Mouse (Mus musculus) v-Abl transformed pro-B cells (cell line): ENCODE results near the gene Lpcat2.
"Not testable (repeated sequence)": the region's sequence is repeated elsewhere in the genome, so short reads cannot be mapped to it uniquely, and the experiment has no call there.

Experiments used
- in situ Hi-C, 2 experiments: fragments of 400-800 bp; cut with MboI; formaldehyde crosslinking; loops; one replicate each; pipeline ENCODE4 v1.15.1; 2025; ENCODE audit not compliant: unreplicated experiment in 2 of 2

Lpcat2 gene

DNA sequence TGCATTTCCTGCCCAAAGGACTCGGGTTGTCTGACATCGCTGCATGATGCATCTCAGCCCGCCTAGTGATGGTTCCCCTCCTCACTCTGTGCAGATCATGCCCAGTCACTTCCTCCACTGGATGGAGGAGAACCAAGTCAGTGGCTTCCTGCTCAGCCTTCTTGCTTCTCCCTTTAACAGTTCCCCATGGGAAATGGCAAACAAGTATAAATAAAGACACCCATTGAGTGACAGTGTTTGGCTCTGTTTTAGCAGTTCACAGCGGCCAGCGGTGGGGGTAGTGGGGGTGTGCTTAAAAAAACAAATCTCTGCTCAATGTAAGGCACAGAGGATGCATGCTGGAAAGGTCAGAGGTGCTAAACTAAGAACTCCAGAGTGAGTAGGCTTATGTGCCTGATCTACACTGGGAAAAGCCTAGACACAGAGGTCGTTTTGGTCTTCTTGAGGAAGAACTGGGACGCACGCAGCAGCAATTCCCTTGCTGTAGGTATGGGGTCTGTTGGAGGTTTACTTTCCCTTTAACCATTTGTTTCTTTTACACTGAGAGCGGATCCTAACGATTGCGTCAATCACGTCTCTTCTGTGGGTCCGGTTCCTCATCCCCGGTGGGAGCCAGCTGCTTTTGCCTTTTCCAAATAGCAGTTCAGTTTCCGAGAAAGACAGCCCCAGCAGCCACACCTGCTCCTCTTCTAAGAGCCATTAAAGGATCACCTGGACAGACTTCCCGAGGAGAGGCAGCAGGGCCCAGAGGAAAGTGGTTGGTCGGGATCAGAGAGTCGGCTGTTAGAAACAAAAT, 1.8 kb upstream of the Lpcat2 start:
- in situ Hi-C loops, result no loop called here

- in situ Hi-C loops, result no loop called here
Observed at GRCm38 (mm10) chr8:92854673-92855072, 466 bp upstream of the Lpcat2 start.

DNA sequence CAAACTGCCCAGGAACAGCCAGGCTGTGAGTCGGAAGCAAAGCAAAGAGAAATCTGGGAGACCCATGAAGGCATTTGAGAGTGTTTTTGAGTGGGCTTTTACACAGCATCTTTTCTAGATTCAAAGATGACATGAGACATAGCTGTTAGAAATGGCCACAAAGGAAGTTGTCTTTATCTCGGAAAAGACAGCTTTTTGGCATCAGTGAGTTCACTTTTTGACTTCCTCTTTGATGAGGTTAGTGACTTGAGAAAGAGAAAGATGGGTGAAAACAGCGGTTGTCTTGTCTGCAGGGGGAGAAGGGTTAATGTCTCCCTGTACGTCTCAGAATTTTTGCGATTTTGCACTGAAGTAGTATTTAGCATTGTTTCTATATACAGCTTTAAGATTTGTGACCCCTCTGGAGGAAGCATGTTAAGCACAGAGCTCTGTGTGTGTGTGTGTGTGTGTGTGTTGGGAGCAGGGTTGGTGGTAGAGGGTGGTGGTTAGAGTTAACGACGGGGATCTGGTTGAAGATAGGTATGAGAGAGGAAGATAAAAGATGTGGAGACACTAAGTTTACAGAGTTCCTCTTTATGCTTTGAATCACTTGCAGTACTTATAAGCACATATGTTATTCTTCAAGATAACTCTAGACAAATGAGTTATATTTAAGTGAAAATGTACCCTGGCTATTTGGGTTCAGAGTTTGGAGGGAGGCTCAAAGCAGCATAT, 1.3 kb downstream of the Lpcat2 start:
- in situ Hi-C loops, result no loop called here

- in situ Hi-C loops, result no loop called here
Observed at GRCm38 (mm10) chr8:92858475-92859182, 3.5 kb downstream of the Lpcat2 start.

- in situ Hi-C loops, result no loop called here
Observed at GRCm38 (mm10) chr8:92861977-92862376, 6.8 kb downstream of the Lpcat2 start.

GRCm38 (mm10) chr8:92870281-92870680, 15.1 kb downstream of the Lpcat2 start:
- in situ Hi-C loops, result no loop called here

- in situ Hi-C loops, result no loop called here
Observed at GRCm38 (mm10) chr8:92872063-92872759, 17.1 kb downstream of the Lpcat2 start.

- in situ Hi-C loops, result no loop called here
Observed at GRCm38 (mm10) chr8:92875795-92876194, 20.7 kb downstream of the Lpcat2 start.

DNA sequence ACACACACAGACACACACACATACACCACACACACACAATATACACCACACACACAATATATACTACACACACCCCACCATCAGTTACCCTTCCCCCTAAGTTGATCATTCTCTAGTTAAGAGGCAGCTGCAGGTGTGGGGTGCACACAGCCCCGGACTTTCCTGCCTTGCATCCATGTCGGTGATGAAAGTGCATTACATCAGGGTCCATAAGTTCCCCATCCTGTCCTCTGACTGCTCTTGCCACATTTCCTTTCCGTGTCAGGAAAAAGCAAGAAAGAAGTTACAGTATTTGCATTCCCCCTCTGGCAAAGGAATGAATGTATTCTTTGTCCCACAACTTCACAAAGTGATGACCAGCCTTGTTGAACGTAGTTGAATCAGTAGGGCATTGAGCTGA, 26.1 kb downstream of the Lpcat2 start:
- in situ Hi-C loops, result no loop called here

GRCm38 (mm10) chr8:92883771-92884170, 28.6 kb downstream of the Lpcat2 start:
- in situ Hi-C loops, result no loop called here

DNA sequence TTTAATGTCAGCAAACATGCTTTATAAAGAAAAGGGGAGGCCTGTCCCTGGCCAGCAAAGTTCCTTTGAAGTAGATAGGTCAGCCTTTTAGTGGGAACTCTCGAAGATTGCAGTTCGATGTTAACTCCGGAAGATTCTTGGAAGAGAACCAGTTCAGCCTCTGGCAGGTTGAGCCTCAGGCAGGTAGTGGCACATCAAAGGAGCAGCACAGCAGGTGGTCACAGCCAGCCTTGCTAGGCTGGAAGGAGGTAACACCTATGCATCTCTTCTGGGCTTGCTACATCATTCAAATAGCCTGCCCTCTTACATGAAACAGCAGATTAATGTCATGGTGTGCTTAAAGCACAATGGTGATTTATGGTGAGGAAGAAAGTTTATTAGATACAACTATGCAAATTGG, 37.1 kb downstream of the Lpcat2 start:
- in situ Hi-C loops, result not testable (repeated sequence)

GRCm38 (mm10) chr8:92893870-92894269, 38.7 kb downstream of the Lpcat2 start:
- in situ Hi-C loops, result no loop called here

DNA sequence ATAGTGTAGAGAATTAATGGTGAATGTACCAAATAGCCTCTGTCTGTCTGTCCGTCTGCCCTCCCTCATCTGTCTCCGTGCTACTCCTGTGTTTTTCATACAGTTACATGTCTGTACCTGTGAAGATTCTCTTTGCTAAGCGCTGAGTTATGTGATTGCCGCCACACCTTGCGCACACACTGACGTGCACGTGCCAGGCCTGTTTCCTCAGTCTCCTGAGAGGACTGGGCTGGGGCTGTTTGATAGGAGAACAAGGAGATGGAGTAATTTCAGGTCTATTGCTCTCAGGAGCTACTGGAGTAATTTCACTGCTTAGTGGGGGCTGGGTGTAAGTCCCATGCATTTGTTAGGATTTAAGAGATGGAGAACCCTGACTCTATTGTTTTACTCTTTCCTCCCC, 39.9 kb downstream of the Lpcat2 start:
- in situ Hi-C loops, result no loop called here

- in situ Hi-C loops, result no loop called here
Observed at GRCm38 (mm10) chr8:92896056-92896455, 40.9 kb downstream of the Lpcat2 start.

DNA sequence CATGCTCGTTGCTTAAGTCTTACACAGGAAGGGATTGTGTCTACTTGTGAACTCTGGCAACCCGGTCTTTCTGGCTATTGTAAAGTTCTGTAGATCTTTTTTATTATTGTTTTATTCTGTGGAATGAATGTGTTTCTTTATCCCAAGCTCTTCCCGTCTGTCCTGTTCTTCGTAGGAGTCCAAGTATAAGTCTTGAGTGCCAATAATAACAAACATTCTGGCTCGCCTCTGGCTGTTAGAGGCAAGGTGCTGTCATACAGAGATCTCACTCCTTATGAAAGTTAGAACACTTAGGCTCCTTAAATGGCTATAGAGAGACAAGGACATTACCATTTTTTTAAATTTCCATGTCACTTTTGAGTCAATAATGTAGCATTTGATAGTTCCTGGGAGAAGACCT, 41.5 kb downstream of the Lpcat2 start:
- in situ Hi-C loops, result no loop called here

DNA sequence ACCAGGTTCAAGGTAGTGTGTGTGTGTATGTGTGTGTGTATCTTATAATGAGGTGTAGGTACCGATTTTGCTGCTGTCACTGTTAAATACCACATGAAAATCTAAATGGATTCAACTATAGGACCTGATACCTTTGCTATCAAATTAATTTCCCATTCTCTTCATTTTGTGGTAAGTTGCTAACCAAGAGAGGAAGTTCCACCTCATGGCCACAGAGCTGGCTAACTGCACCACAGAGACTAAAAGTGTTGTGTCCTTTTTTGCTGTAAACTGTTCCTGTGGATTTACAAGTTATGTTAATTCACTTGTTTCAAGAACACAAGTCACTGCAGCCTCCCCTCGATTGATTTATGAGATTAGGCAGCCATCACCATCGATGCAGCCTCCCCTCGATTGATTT, 42.7 kb downstream of the Lpcat2 start:
- in situ Hi-C loops, result no loop called here

DNA sequence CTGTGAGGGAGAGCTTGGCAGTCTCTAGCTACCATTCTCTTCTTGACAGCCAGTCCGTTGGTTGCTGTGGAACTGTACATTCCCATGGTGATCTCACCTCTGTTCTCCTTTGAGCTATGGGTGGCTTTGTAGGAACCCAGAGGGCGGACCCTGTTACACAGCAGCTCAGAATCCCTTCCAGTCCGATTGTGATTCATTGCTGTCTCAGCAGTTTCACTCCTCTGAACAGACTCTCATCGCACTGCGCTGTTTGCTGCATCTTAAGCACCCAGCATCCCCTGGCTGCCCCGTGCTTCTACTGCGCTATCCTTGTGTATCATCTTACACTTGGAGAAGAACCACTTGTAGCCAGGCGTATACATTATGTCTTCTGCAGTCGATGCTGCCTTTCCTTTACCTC, 44.5 kb downstream of the Lpcat2 start:
- in situ Hi-C loops, result no loop called here

GRCm38 (mm10) chr8:92901107-92901506, 46.0 kb downstream of the Lpcat2 start, which contains the start of gene Capns2:
Gene Capns2 (plus strand): TSS chr8:92901407.
- in situ Hi-C loops, result no loop called here

GRCm38 (mm10) chr8:92902981-92903380, 47.8 kb downstream of the Lpcat2 start:
- in situ Hi-C loops, result no loop called here

DNA sequence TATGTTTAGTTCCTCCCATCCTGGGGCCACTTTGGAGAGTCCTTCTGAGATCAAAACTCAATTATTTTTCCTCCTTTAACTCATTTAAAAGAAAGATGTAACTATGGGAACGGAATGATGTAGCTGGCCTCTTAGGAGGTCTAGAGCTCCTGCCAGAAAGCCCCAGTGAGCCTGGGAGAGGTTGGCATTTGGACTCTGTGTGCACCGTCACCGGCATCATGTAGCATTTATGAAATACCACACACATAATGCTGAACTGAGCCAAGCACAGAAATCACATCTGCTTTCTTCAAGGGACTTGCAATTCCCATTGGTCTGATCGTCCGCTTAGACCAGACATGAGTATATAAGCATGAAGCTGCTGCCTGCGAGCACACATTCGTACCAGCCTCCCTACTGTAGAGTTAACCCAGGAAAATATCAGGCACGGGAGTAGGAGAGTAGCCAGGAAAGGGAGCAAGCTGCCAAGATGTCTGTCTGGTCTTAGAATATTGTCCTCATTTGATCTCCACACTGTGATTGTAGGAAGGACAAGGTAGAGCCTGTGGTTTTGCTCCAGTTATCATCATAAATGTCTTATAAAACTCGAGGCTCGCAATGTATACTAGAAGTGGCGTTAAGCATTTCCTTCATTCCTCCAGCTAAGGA, 48.5 kb downstream of the Lpcat2 start:
- in situ Hi-C loops, result no loop called here
